ENCODE assay signal across 8 mouse cellular contexts in genomic region chr11:43516344-43517021, GRCm38 (mm10). TPM values are rescaled to one million over a fixed set of nuclear protein-coding genes. Genes with fewer than 3 reads are reported as not detected.
A peak's percentile ranks its signal among the peaks of the same experiment; 100 is the strongest.
DNase-seq lines count a peak whose midpoint lies in the region; ATAC-seq and TF ChIP-seq lines count a peak whose summit lies in the region.
"Had no signal": no experiment of that assay in that cellular context is flagged by ENCODE, and none has a peak within 500 bp of the region (broad histone marks: within the 10 kb centered on the region; RNA-seq: fewer than 3 reads in every experiment).

No protein-coding gene starts in this region.

- TF ChIP-seq POLR2A in brain, embryonic 14.5 days (IDR thresholded peaks at IDR 0.05; ENCODE audit: borderline replicate concordance, extremely low read depth, insufficient read depth, insufficient read length, poor library complexity, severe bottlenecking), result no peak

- no peak overlapping the region for H3K9ac ChIP-seq in forebrain, embryonic 15.5 days (replicated peaks)
- H3K9ac ChIP-seq in limb, embryonic 15.5 days, result no peak overlapping the region
- H3K9ac ChIP-seq: heart, embryonic 15.5 days had no signal

- WGBS in forebrain, embryonic 15.5 days, result 39% methylated on average over 8 of the region's 8 CpGs
- 30% methylated on average over 8 of the region's 8 CpGs for WGBS in limb, embryonic 15.5 days

- no peaks in the 10 kb centered on the region for H3K4me1 ChIP-seq in forebrain, embryonic 15.5 days
- no peaks in the 10 kb centered on the region for H3K4me1 ChIP-seq in limb, embryonic 15.5 days

- H3K27ac ChIP-seq in forebrain, embryonic 15.5 days (replicated peaks), result no peak overlapping the region
- H3K27ac ChIP-seq in limb, embryonic 15.5 days, result no peak overlapping the region
- H3K27ac ChIP-seq: heart, embryonic 15.5 days had no signal

- no peaks in the 10 kb centered on the region for H3K9me3 ChIP-seq in forebrain, embryonic 15.5 days
- H3K9me3 ChIP-seq in limb, embryonic 15.5 days, result no peaks in the 10 kb centered on the region
- H3K9me3 ChIP-seq: heart, embryonic 15.5 days had no signal

- H3K4me3 ChIP-seq in forebrain, embryonic 15.5 days, result no peak overlapping the region
- H3K4me3 ChIP-seq in limb, embryonic 15.5 days, result no peak overlapping the region
- H3K4me3 ChIP-seq: heart, embryonic 15.5 days had no signal

- no peaks in the 10 kb centered on the region for H3K36me3 ChIP-seq in forebrain, embryonic 15.5 days
- H3K36me3 ChIP-seq in limb, embryonic 15.5 days, result no peaks in the 10 kb centered on the region
- H3K36me3 ChIP-seq: heart, embryonic 15.5 days had no signal

- peak; percentile 69 for TF ChIP-seq CTCF in brain, embryonic 14.5 days (IDR thresholded peaks at IDR 0.05; ENCODE audit: borderline replicate concordance, extremely low read depth, insufficient read depth, insufficient read length)

- H3K4me2 ChIP-seq in forebrain, embryonic 15.5 days (replicated peaks), result no peak overlapping the region
- no peak overlapping the region for H3K4me2 ChIP-seq in limb, embryonic 15.5 days
- H3K4me2 ChIP-seq: heart, embryonic 15.5 days had no signal

- H3K27me3 ChIP-seq in forebrain, embryonic 15.5 days, result no peaks in the 10 kb centered on the region
- no peaks in the 10 kb centered on the region for H3K27me3 ChIP-seq in limb, embryonic 15.5 days
- H3K27me3 ChIP-seq: heart, embryonic 15.5 days had no signal

- peak; percentile 47 for DNase-seq in right cerebral cortex, postnatal 4 days
- no peak for DNase-seq in right cerebral cortex, adult 18-20 months
- DNase-seq in brain, embryonic 14.5 days (ENCODE audit: low read depth), result peak; percentile 54
- DNase-seq in naive thymus-derived CD4-positive, alpha-beta T cell, adult 2 months (ENCODE audit: low read depth), result peak; percentile 33
- DNase-seq in left cerebral cortex, adult 8-10 months (ENCODE audit: low spot score in 2 of 2), result no peak

- peak; percentile 58; the same call in 1 of the 2 replicates for ATAC-seq in forebrain, embryonic 15.5 days (replicated peaks)
- 0 out of 2 replicates have a peak, but pooled peaks have one; percentile 56 for ATAC-seq in limb, embryonic 15.5 days (ENCODE audit: insufficient number of reproducible peaks, low FRiP score, low TSS enrichment, low read depth)

RNA-seq across cellular contexts. Expression of gene Ccnjl, which starts 12.1 kb away (rescaled TPM):
- polyA plus RNA-seq in brain, embryonic 14.5 days (2012; rRNA removed), result 6.2 and 8.2 TPM in 2 replicates
- polyA plus RNA-seq in forebrain, embryonic 15.5 days (2015; fragmentation: Nextera tagmentation; extraction: Ambion mirVana), result 11.7 and 13.5 TPM in 2 replicates
- polyA plus RNA-seq in limb, embryonic 15.5 days (2015; fragmentation: Nextera tagmentation; extraction: Ambion mirVana), result 9.5 and 11.3 TPM in 2 replicates
- 1 to 10 TPM; 2.8 to 4.0 (median 3.2) TPM for total RNA-seq in left cerebral cortex, adult 8-10 months (2022)

RNA-seq across cellular contexts. Expression of gene C1qtnf2, which starts 42.4 kb away (rescaled TPM):
- 5.0 and 7.2 TPM in 2 replicates for polyA plus RNA-seq in brain, embryonic 14.5 days (2012; rRNA removed)
- polyA plus RNA-seq in forebrain, embryonic 15.5 days (2015; fragmentation: Nextera tagmentation; extraction: Ambion mirVana), result 5.3 and 5.4 TPM in 2 replicates
- 58.0 and 58.9 TPM in 2 replicates for polyA plus RNA-seq in limb, embryonic 15.5 days (2015; fragmentation: Nextera tagmentation; extraction: Ambion mirVana)
- total RNA-seq in left cerebral cortex, adult 8-10 months (2022), result 1 to 10 TPM; 1.7 to 3.7 (median 2.1) TPM

Comparison
In these comparisons a context has a peak if more than half of its experiments do, and no peak if none do; other contexts are left out.
1. DNase-seq: peak in right cerebral cortex, postnatal 4 days (single experiment), brain, embryonic 14.5 days (single experiment) and naive thymus-derived CD4-positive, alpha-beta T cell, adult 2 months (single experiment); none in right cerebral cortex, adult 18-20 months (single experiment) and left cerebral cortex, adult 8-10 months (0 of 2).